In genomic region chr7:142470808-142471413, GRCm38 (mm10) we compare ENCODE assay signal across 8 mouse cellular contexts. TPM values are rescaled to one million over a fixed set of nuclear protein-coding genes. Genes with fewer than 3 reads are reported as not detected.
A peak's percentile ranks its signal among the peaks of the same experiment; 100 is the strongest.
DNase-seq lines count a peak whose midpoint lies in the region; ATAC-seq and TF ChIP-seq lines count a peak whose summit lies in the region.

No protein-coding gene starts in this region.

- peak overlapping the region; percentile 90 for H3K27ac ChIP-seq in embryonic facial prominence, embryonic 10.5 days (replicated peaks)
- peak overlapping the region; percentile 67 for H3K27ac ChIP-seq in heart, embryonic 16.5 days (ENCODE audit: low read length)
- H3K27ac ChIP-seq in limb, embryonic 15.5 days, result peak overlapping the region; percentile 83
- no peak overlapping the region for H3K27ac ChIP-seq in thymus, adult 2 months (ENCODE audit: control insufficient read depth, insufficient read depth, low read length)

- no peak overlapping the region for H3K4me2 ChIP-seq in heart, embryonic 16.5 days (ENCODE audit: low read depth, low read length)
- H3K4me2 ChIP-seq in limb, embryonic 15.5 days, result no peak overlapping the region

- DNase-seq in right cerebral cortex, postnatal 10 days (ENCODE audit: low spot score in 2 of 2), result peak; percentile 49 to 51
- no peak for DNase-seq in right cerebral cortex, adult 2 months (ENCODE audit: low spot score in 2 of 2)
- DNase-seq in embryonic facial prominence, embryonic 10.5 days (ENCODE audit: low spot score), result peak; percentile 67
- DNase-seq in ovary, postnatal 36 days (ENCODE audit: low spot score), result peak; percentile 74
- DNase-seq in thymus, adult 2 months, result no peak
- no peak for DNase-seq in left cerebral cortex, postnatal 25 days (ENCODE audit: low spot score in 2 of 2)

- no peaks in the 10 kb centered on the region for H3K9me3 ChIP-seq in embryonic facial prominence, embryonic 10.5 days
- H3K9me3 ChIP-seq in heart, embryonic 16.5 days (replicated peaks; ENCODE audit: control insufficient read depth, low read length), result no peaks in the 10 kb centered on the region
- H3K9me3 ChIP-seq in limb, embryonic 15.5 days, result no peaks in the 10 kb centered on the region

- WGBS in embryonic facial prominence, embryonic 10.5 days, result 26% methylated on average over 4 of the region's 4 CpGs
- WGBS in heart, embryonic 16.5 days, result 27% methylated on average over 4 of the region's 4 CpGs
- WGBS in limb, embryonic 15.5 days, result 25% methylated on average over 4 of the region's 4 CpGs
- 85% methylated on average over 4 of the region's 4 CpGs for WGBS in thymus, adult 2 months

- TF ChIP-seq POLR2A in thymus, adult 2 months (IDR thresholded peaks at IDR 0.05; ENCODE audit: control insufficient read depth, extremely low read depth, insufficient read depth, low read length, poor library complexity), result no peak

- H3K36me3 ChIP-seq in embryonic facial prominence, embryonic 10.5 days (replicated peaks), result no peaks in the 10 kb centered on the region
- no peaks in the 10 kb centered on the region for H3K36me3 ChIP-seq in heart, embryonic 16.5 days (ENCODE audit: control insufficient read depth, insufficient read depth)
- no peaks in the 10 kb centered on the region for H3K36me3 ChIP-seq in limb, embryonic 15.5 days
- H3K36me3 ChIP-seq in thymus, adult 2 months (ENCODE audit: control insufficient read depth, insufficient read depth, low read length), result no peaks in the 10 kb centered on the region

- H3K27me3 ChIP-seq in embryonic facial prominence, embryonic 10.5 days (replicated peaks; ENCODE audit: low read depth, poor library complexity, severe bottlenecking), result no peaks in the 10 kb centered on the region
- H3K27me3 ChIP-seq in heart, embryonic 16.5 days (ENCODE audit: control insufficient read depth, insufficient read depth, low read length), result no peaks in the 10 kb centered on the region
- no peaks in the 10 kb centered on the region for H3K27me3 ChIP-seq in limb, embryonic 15.5 days
- H3K27me3 ChIP-seq in thymus, adult 2 months (ENCODE audit: control insufficient read depth, insufficient read depth, low read length), result no peaks in the 10 kb centered on the region

- TF ChIP-seq CTCF in thymus, adult 2 months (IDR thresholded peaks at IDR 0.05; ENCODE audit: borderline replicate concordance, control insufficient read depth, extremely low read depth, insufficient read depth, low read length, poor library complexity), result no peak

- peak; percentile 72 for ATAC-seq in heart, embryonic 16.5 days (replicated peaks; ENCODE audit: extremely low read depth, insufficient read depth, low FRiP score)
- ATAC-seq in limb, embryonic 15.5 days (ENCODE audit: insufficient number of reproducible peaks, low FRiP score, low TSS enrichment, low read depth), result no peak

- 0 out of 2 replicates have a peak overlapping the region, but pooled peaks have one; percentile 21 for H3K9ac ChIP-seq in heart, embryonic 16.5 days (ENCODE audit: low read length)
- no peak overlapping the region for H3K9ac ChIP-seq in limb, embryonic 15.5 days

- intact Hi-C loops in left cerebral cortex, postnatal 25 days (cut with DNase I), result no loop called here

- no peak overlapping the region for H3K4me3 ChIP-seq in embryonic facial prominence, embryonic 10.5 days
- H3K4me3 ChIP-seq in heart, embryonic 16.5 days (ENCODE audit: low read length), result no peak overlapping the region
- no peak overlapping the region for H3K4me3 ChIP-seq in limb, embryonic 15.5 days
- H3K4me3 ChIP-seq in thymus, adult 2 months (ENCODE audit: control insufficient read depth, insufficient read depth, low read length), result no peak overlapping the region

- H3K4me1 ChIP-seq in embryonic facial prominence, embryonic 10.5 days, result peaks cover 60% of the 10 kb centered on the region
- peaks cover 46% of the 10 kb centered on the region for H3K4me1 ChIP-seq in heart, embryonic 16.5 days (ENCODE audit: control insufficient read depth, insufficient read depth, low read length)
- peaks cover 48% of the 10 kb centered on the region for H3K4me1 ChIP-seq in limb, embryonic 15.5 days
- peaks cover 4% of the 10 kb centered on the region; the same call in 1 of the 2 replicates for H3K4me1 ChIP-seq in thymus, adult 2 months (replicated peaks; ENCODE audit: control insufficient read depth, insufficient read depth, low read length)

RNA-seq across cellular contexts. Expression of gene Lsp1, which starts 10.3 kb away (rescaled TPM):
- 20.9 and 21.4 TPM in 2 replicates for polyA plus RNA-seq in embryonic facial prominence, embryonic 10.5 days (2016; fragmentation: Nextera tagmentation; extraction: Ambion mirVana)
- polyA plus RNA-seq in heart, embryonic 16.5 days (2015; fragmentation: Nextera tagmentation; extraction: Ambion mirVana), result 73.5 and 83.5 TPM in 2 replicates
- 57.3 and 63.3 TPM in 2 replicates for polyA plus RNA-seq in limb, embryonic 15.5 days (2015; fragmentation: Nextera tagmentation; extraction: Ambion mirVana)
- 507 and 626 TPM in 2 replicates for polyA plus RNA-seq in thymus, adult 2 months (2012; rRNA removed)
- total RNA-seq in left cerebral cortex, postnatal 25 days (2021), result 1 to 10 TPM; 5.2 to 5.4 TPM

RNA-seq across cellular contexts. Expression of gene Tnnt3, which starts 27.7 kb away (rescaled TPM):
- 1.4 and 1.6 TPM in 2 replicates for polyA plus RNA-seq in embryonic facial prominence, embryonic 10.5 days (2016; fragmentation: Nextera tagmentation; extraction: Ambion mirVana)
- 5.3 and 17.1 TPM in 2 replicates for polyA plus RNA-seq in heart, embryonic 16.5 days (2015; fragmentation: Nextera tagmentation; extraction: Ambion mirVana)
- polyA plus RNA-seq in limb, embryonic 15.5 days (2015; fragmentation: Nextera tagmentation; extraction: Ambion mirVana), result 154 and 517 TPM in 2 replicates
- polyA plus RNA-seq in thymus, adult 2 months (2012; rRNA removed), result 1.1 and 2.2 TPM in 2 replicates
- total RNA-seq in left cerebral cortex, postnatal 25 days (2021), result not detected

RNA-seq across cellular contexts. Expression of gene Tnni2, which starts 29.3 kb away (rescaled TPM):
- 1.7 and 2.5 TPM in 2 replicates for polyA plus RNA-seq in embryonic facial prominence, embryonic 10.5 days (2016; fragmentation: Nextera tagmentation; extraction: Ambion mirVana)
- polyA plus RNA-seq in heart, embryonic 16.5 days (2015; fragmentation: Nextera tagmentation; extraction: Ambion mirVana), result 14.1 and 27.0 TPM in 2 replicates
- polyA plus RNA-seq in limb, embryonic 15.5 days (2015; fragmentation: Nextera tagmentation; extraction: Ambion mirVana), result 136 and 529 TPM in 2 replicates
- 3.2 and 4.3 TPM in 2 replicates for polyA plus RNA-seq in thymus, adult 2 months (2012; rRNA removed)
- total RNA-seq in left cerebral cortex, postnatal 25 days (2021), result not detected

RNA-seq across cellular contexts. Expression of gene Syt8, which starts 36.3 kb away (rescaled TPM):
- polyA plus RNA-seq in embryonic facial prominence, embryonic 10.5 days (2016; fragmentation: Nextera tagmentation; extraction: Ambion mirVana), result not detected in 2 replicates
- 0.17 and 0.32 TPM in 2 replicates for polyA plus RNA-seq in heart, embryonic 16.5 days (2015; fragmentation: Nextera tagmentation; extraction: Ambion mirVana)
- 6.3 and 6.7 TPM in 2 replicates for polyA plus RNA-seq in limb, embryonic 15.5 days (2015; fragmentation: Nextera tagmentation; extraction: Ambion mirVana)
- 2.2 and 5.2 TPM in 2 replicates for polyA plus RNA-seq in thymus, adult 2 months (2012; rRNA removed)
- not detected for total RNA-seq in left cerebral cortex, postnatal 25 days (2021)

Comparison
In these comparisons a context has a peak if more than half of its experiments do, and no peak if none do; other contexts are left out.
1. DNase-seq: peak in right cerebral cortex, postnatal 10 days (2 of 2), embryonic facial prominence, embryonic 10.5 days (single experiment) and ovary, postnatal 36 days (single experiment); none in right cerebral cortex, adult 2 months (0 of 2), thymus, adult 2 months (single experiment) and left cerebral cortex, postnatal 25 days (0 of 2).